ENCODE assay signal across 8 mouse cellular contexts in the genomic region with DNA sequence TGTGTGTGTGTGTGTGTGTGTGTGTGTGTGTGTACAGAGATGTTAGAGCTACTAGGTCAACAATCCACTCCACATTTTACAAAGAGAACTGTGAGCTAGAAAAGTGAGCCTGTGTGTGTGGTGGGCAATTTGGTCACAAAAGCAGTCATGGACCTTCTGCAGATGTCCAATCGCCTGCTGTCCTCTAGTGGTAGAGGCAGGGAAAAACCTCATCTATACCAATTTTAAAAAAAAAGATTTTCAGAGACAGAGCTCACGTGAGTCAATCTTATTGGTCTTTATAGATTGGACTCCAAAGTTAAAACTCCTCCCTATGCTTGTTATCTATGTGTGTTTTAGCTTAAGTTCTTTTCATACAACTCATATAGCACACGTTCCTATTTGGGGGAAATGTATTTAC.
DNase-seq lines count a peak whose midpoint lies in the region; ATAC-seq and TF ChIP-seq lines count a peak whose summit lies in the region.

No protein-coding gene starts in this region.

- H3K4me1 ChIP-seq in bone marrow macrophage, adult 2 months (ENCODE audit: control insufficient read depth, insufficient read depth, low read length), result no peaks in the 10 kb centered on the region
- no peaks in the 10 kb centered on the region for H3K4me1 ChIP-seq in forebrain, embryonic 14.5 days (ENCODE audit: control insufficient read depth, insufficient read depth, low read length)
- no peaks in the 10 kb centered on the region for H3K4me1 ChIP-seq in kidney, adult 2 months (ENCODE audit: control insufficient read depth, insufficient read depth, low read length)
- H3K4me1 ChIP-seq in stomach, postnatal 0 days (replicated peaks; ENCODE audit: control insufficient read depth, insufficient read depth), result no peaks in the 10 kb centered on the region

- TF ChIP-seq CTCF in bone marrow macrophage, adult 2 months (IDR thresholded peaks at IDR 0.05; ENCODE audit: low read depth, low read length), result peak; percentile 66
- peak; percentile 76 for TF ChIP-seq CTCF in kidney, adult 2 months (conservative IDR thresholded peaks at IDR 0.05; ENCODE audit: insufficient read depth, insufficient read length, low read depth, low read length)
- TF ChIP-seq CTCF in stomach, postnatal 0 days (IDR thresholded peaks at IDR 0.05; ENCODE audit: low read depth), result peak; percentile 93

- H3K9me3 ChIP-seq in forebrain, embryonic 14.5 days (replicated peaks; ENCODE audit: control insufficient read depth, low read length), result no peaks in the 10 kb centered on the region
- no peaks in the 10 kb centered on the region for H3K9me3 ChIP-seq in stomach, postnatal 0 days (ENCODE audit: control insufficient read depth, low read length)

- H3K36me3 ChIP-seq in forebrain, embryonic 14.5 days (ENCODE audit: control insufficient read depth, insufficient read depth, low read length), result no peaks in the 10 kb centered on the region
- H3K36me3 ChIP-seq in kidney, adult 2 months (ENCODE audit: control insufficient read depth, insufficient read depth, low read length), result no peaks in the 10 kb centered on the region
- no peaks in the 10 kb centered on the region for H3K36me3 ChIP-seq in stomach, postnatal 0 days (ENCODE audit: control insufficient read depth, insufficient read depth, low read length)

- TF ChIP-seq EP300 in stomach, postnatal 0 days (optimal IDR thresholded peaks at IDR 0.05), result no peak

- no peak overlapping the region for H3K4me2 ChIP-seq in forebrain, embryonic 14.5 days (ENCODE audit: low read length)
- no peak overlapping the region for H3K4me2 ChIP-seq in stomach, postnatal 0 days (replicated peaks; ENCODE audit: low read depth)

- peak; percentile 32 to 56 for DNase-seq in heart, adult 18-20 months
- no peak for DNase-seq in heart, postnatal 25 days (ENCODE audit: low spot score)
- DNase-seq in CD4-positive helper T cell, adult 2 months (ENCODE audit: low read depth, low spot score), result peak; percentile 42
- DNase-seq in forebrain, embryonic 14.5 days (ENCODE audit: low spot score), result peak; percentile 80
- peak; percentile 38 for DNase-seq in kidney, adult 2 months
- peak; percentile 53 for DNase-seq in stomach, postnatal 0 days (ENCODE audit: low spot score)

- no peak overlapping the region for H3K9ac ChIP-seq in forebrain, embryonic 14.5 days (ENCODE audit: low read length)
- H3K9ac ChIP-seq in stomach, postnatal 0 days (ENCODE audit: low read length), result no peak overlapping the region

- TF ChIP-seq POLR2A in bone marrow macrophage, adult 2 months (IDR thresholded peaks at IDR 0.05; ENCODE audit: borderline replicate concordance, low read depth, low read length), result no peak
- TF ChIP-seq POLR2A in kidney, adult 2 months (IDR thresholded peaks at IDR 0.05; ENCODE audit: low read depth, low read length), result no peak

- H3K27ac ChIP-seq in bone marrow macrophage, adult 2 months (ENCODE audit: insufficient read depth, low read depth, low read length), result no peak overlapping the region
- no peak overlapping the region for H3K27ac ChIP-seq in forebrain, embryonic 14.5 days (ENCODE audit: low read depth, low read length)
- no peak overlapping the region for H3K27ac ChIP-seq in kidney, adult 2 months (ENCODE audit: insufficient read depth, low read depth, low read length)
- no peak overlapping the region for H3K27ac ChIP-seq in stomach, postnatal 0 days (replicated peaks)

- intact Hi-C loops in heart, postnatal 25 days (cut with DNase I), result loop anchor here (2.0 to 5.0 kb wide), 3 partner anchors 327 to 1051 kb away; no protein-coding TSS in a partner anchor

- 13% methylated on average over 3 of the region's 3 CpGs for WGBS in forebrain, embryonic 14.5 days
- 12% methylated on average over 3 of the region's 3 CpGs for whole genome bisulfite sequencing in kidney, adult 2 months
- 6% methylated on average over 3 of the region's 3 CpGs for whole genome bisulfite sequencing in stomach, postnatal 0 days

- ATAC-seq in forebrain, embryonic 14.5 days, result peak; percentile 81
- ATAC-seq in megakaryocyte, adult 5-6 weeks (ENCODE audit: poor library complexity, severe bottlenecking), result peak; percentile 57
- ATAC-seq in stomach, postnatal 0 days (ENCODE audit: low FRiP score, low TSS enrichment), result no peak

- no peak overlapping the region for H3K4me3 ChIP-seq in bone marrow macrophage, adult 2 months (ENCODE audit: insufficient read depth, low read length)
- H3K4me3 ChIP-seq in forebrain, embryonic 14.5 days (ENCODE audit: low read depth, low read length), result no peak overlapping the region
- no peak overlapping the region for H3K4me3 ChIP-seq in kidney, adult 2 months (ENCODE audit: insufficient read depth, low read depth, low read length)
- H3K4me3 ChIP-seq in stomach, postnatal 0 days (ENCODE audit: low read depth, low read length), result no peak overlapping the region

- H3K27me3 ChIP-seq in forebrain, embryonic 14.5 days (replicated peaks; ENCODE audit: control insufficient read depth, insufficient read depth, low read length), result no peaks in the 10 kb centered on the region
- H3K27me3 ChIP-seq in kidney, adult 2 months (replicated peaks; ENCODE audit: control insufficient read depth, insufficient read depth, low read length), result no peaks in the 10 kb centered on the region
- H3K27me3 ChIP-seq in stomach, postnatal 0 days (ENCODE audit: control insufficient read depth, insufficient read depth, low read length), result no peaks in the 10 kb centered on the region
